Mouse (Mus musculus): Measurements from ENCODE around the gene Cln6.

DNA sequence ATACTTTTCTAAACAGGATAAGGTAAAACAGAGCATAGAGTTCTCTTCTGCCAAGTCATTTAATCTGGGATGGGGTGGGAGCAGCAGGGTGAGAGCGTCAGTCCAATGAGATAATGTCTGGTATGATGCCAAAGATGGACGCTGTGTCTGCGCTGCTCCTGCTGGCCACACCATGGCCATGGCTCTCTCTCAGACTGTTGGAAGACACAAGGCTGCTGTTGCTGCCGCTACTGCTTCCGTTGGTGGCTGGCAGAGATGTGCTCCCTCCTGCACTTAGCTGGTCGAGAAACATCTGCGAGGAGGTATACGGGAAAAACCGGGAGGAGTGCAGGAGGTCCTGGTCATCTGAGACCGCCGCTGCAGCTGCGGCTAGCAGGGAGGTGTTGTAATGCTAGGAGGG lies 43.3 kb downstream of the Cln6 start:
- TF ChIP-seq CTCF (IDR thresholded peaks at IDR 0.05; ENCODE audit: borderline replicate concordance, insufficient read depth, low read length) (no peak), POLR2A (IDR thresholded peaks at IDR 0.05; ENCODE audit: low read depth, low read length) (no peak)
